Mouse (Mus musculus) embryonic fibroblast, embryonic 13.5 days (primary cell): ENCODE results near the gene Adam12.

ENCODE experiments used
- CTCF ChIP-seq: IDR thresholded peaks from 2 replicates; pipeline ENCODE4 v1.5.1; 2011; ENCODE audit warnings: mild to moderate bottlenecking, control low read depth, low read length, moderate library complexity, borderline replicate concordance; ENCODE audit not compliant: insufficient read depth
- POLR2A ChIP-seq: IDR thresholded peaks from 2 replicates; pipeline ENCODE4 v1.6.1; 2011; ENCODE audit warnings: low read depth, mild to moderate bottlenecking, control low read depth, low read length, moderate library complexity

DNA sequence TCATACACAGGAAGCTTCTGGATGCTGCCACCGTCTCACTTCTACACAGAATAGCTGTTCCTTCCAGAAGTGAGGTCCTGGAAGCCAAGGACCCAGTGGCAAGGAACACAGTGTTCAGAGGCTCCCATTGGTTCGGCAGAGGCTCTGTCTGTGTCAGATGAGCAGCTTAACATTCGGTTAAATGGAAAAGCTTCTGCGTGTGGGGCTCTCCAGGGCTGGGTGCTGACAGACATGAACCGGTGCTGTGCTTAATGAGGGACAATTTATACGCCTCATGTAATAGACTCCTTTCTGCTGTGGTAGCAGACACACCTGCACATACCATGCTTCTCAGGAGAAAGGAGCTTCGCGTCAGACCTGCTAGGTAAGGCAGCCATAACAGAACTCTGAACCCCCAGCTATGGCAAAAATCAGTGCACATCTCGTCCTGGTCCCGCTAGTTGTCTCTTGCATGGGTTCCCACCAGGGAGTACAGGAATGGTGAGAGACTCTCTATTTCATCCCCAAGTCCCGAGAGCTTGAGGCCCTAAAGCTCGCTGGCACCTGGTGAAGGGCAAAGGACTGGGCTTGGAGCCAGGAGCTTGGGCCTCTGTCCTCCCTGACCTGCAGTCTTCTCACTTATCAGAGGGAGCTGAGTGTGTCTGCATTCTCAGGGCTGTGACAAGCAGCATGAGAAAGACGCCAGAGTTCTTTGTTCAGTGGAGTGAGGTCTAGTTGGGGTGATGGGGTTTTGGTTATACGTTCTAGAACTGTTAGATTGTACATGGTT is 280.0 kb downstream of the Adam12 start:
- TF ChIP-seq CTCF (no peak), POLR2A (no peak)
